Mouse (Mus musculus): ENCODE results near the gene AC129217.1.

GRCm38 (mm10) chr19:8871267-8872186 is 42.0 kb downstream of the AC129217.1 start, which contains the start of gene Ubxn1:
- peak; percentile 67 to 89; a peak in 3 of 4 replicates for TF ChIP-seq POLR2A (IDR thresholded peaks at IDR 0.05; ENCODE audit: control insufficient read depth in 1 of 2, insufficient read depth in 1 of 2, low read depth in 1 of 2, low read length in 2 of 2, poor library complexity in 1 of 2)
- peak; percentile 75 for TF ChIP-seq NELFE (IDR thresholded peaks at IDR 0.05; ENCODE audit: low read depth, low read length)
- no peak for TF ChIP-seq CTCF (IDR thresholded peaks at IDR 0.05 in 2 of 3, conservative IDR thresholded peaks at IDR 0.05 in 1 of 3; ENCODE audit: control insufficient read depth in 1 of 3, insufficient read depth in 1 of 3, low read depth in 2 of 3, low read length in 3 of 3, poor library complexity in 1 of 3, severe bottlenecking in 1 of 3)
- TF ChIP-seq ZC3H11A (IDR thresholded peaks at IDR 0.05; ENCODE audit: low read depth, low read length) = no peak
- TF ChIP-seq KAT2A (conservative IDR thresholded peaks at IDR 0.05; ENCODE audit: low read depth, low read length) = peak; percentile 87
- TF ChIP-seq ZMIZ1 (IDR thresholded peaks at IDR 0.05; ENCODE audit: low read depth, low read length) = 0 out of 2 replicates have a peak, but pooled peaks have one; percentile 53
- TF ChIP-seq TBP (IDR thresholded peaks at IDR 0.05; ENCODE audit: low read depth, low read length) = peak; percentile 64; the same call in 1 of the 2 replicates
- TF ChIP-seq EP300 (IDR thresholded peaks at IDR 0.05; ENCODE audit: low read depth in 1 of 2, low read length in 2 of 2) = peak in 1 of 2 experiments; percentile 59; a peak in 2 of 4 replicates
- TF ChIP-seq POLR2AphosphoS2 (IDR thresholded peaks at IDR 0.05; ENCODE audit: low read length) = peak; percentile 65; the same call in 1 of the 2 replicates
- TF ChIP-seq MEF2A (IDR thresholded peaks at IDR 0.05; ENCODE audit: extremely low read depth, insufficient replicate concordance, low read depth, low read length, poor library complexity, severe bottlenecking) = peak; percentile 62; the same call in 1 of the 2 replicates
